Mouse (Mus musculus) brain, embryonic 14.5 days (tissue): Measurements from ENCODE around the gene Pde4b. TPM values are rescaled to one million over a fixed set of nuclear protein-coding genes. Genes with fewer than 3 reads are reported as not detected.

Experiments used
- DNase-seq: peaks from one replicate; pipeline ENCODE4 v3.0.0-alpha.2; 2011; ENCODE audit warnings: low read depth
- CTCF ChIP-seq: fragments of 200-500 bp; IDR thresholded peaks from 2 replicates; pipeline ENCODE4 v1.5.1; 2012; ENCODE audit warnings: inconsistent platforms, mild to moderate bottlenecking, moderate library complexity, borderline replicate concordance; ENCODE audit not compliant: insufficient read depth, insufficient read length; ENCODE audit errors: extremely low read depth
- POLR2A ChIP-seq: fragments of 200-500 bp; IDR thresholded peaks from 2 replicates; pipeline ENCODE4 v1.6.1; 2012; ENCODE audit warnings: mild to moderate bottlenecking, inconsistent platforms, borderline replicate concordance; ENCODE audit not compliant: poor library complexity, insufficient read depth, insufficient read length, severe bottlenecking; ENCODE audit errors: extremely low read depth
- polyA plus RNA-seq: library from polyadenylated mRNA; depleted of rRNA; stranded (reverse); fragments of >200 nt; gene quantifications from 2 replicates; pipeline ENCODE4 v1.2.3, GENCODE M21; 2012

The Pde4b gene
- polyA plus RNA-seq, 1 experiment, result 35.0 TPM

DNA sequence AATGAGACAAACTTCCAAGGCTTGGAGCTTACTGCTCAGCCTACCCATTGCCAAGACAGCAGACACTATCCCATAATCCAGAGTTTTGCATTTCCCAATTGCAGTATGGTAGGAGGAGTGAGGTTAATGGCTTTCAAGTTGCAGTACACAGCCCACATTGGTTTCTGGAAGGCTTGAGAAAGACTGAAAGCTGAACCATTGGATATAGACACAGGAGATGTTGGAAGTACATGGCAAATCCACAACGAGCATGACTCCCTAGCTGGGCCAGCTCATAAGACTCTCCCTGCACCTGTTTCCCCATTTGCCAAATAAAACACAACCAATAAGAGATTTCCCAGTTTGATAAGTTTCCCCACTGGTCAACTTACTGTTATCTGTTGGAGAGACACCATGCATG lies 450.9 kb downstream of the Pde4b start:
- TF ChIP-seq CTCF, result no peak
- no peak for DNase-seq

DNA sequence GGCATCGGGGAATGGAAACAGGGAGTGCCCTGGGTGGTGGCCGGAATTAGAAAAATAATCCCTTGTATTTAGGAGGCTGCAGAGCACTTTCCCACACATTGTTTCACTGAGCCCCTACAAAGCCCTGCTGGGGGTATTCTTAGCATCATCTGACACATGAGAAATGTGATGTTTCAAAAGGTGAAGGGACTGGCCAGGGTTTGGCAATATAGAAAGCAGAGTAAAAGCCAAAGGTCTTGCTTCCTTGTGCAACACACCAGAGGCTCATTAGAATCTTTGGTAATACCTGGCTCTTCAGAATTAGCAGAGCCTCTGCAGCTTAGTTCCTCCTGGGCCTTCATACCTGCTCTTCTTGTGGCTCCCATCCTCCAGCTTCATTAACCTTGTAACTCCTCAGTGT lies 451.4 kb downstream of the Pde4b start:
- TF ChIP-seq CTCF (no peak), POLR2A (no peak)

GRCm38 (mm10) chr4:102539598-102540180 lies 452.3 kb downstream of the Pde4b start:
- no peak for DNase-seq
- TF ChIP-seq POLR2A (no peak), CTCF (no peak)

More for the DNA sequence above, 451.4 kb downstream of the Pde4b start:
- no peak for DNase-seq

DNA sequence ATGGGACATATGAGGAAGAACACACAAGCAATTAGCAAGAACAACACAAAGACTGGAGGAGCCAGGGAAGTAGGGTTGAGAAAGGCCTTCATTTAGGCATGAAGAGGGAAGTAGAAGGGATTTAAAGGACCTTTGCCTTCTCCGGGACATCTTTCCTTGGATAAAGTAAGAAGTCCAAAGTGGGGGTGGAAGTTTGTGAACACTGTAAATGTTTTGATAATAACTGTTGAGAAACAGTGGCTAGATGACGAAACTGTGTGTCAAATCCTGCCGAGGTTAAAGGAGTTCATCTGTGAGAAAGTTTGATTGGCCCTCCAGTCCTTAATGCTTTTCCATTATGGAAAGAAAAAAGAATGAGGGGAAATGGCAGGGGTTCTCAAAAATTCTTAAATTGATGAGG lies 455.6 kb downstream of the Pde4b start:
- TF ChIP-seq CTCF (no peak), POLR2A (no peak)
- DNase-seq, result no peak

DNA sequence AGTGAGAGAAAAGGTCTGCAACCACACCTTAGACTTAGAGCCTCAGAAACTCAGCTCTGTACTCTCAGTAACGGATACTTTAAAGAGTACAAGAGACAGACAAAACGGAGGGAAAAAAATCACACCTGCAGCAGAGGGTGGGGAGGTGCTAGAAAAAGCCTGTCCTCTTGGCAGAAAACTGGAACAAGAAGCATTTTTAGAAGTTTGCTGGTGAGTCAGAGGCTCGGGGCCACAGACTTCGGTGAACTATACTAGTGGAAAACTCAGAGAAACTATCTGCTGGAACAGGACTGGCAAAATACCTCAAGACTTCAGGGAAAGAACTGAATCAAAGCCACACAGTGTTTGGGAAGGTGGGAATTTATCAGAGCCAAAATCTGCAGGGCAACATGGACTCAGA lies 457.9 kb downstream of the Pde4b start:
- DNase-seq, result no peak
- TF ChIP-seq CTCF, result no peak
- no peak for TF ChIP-seq POLR2A

DNA sequence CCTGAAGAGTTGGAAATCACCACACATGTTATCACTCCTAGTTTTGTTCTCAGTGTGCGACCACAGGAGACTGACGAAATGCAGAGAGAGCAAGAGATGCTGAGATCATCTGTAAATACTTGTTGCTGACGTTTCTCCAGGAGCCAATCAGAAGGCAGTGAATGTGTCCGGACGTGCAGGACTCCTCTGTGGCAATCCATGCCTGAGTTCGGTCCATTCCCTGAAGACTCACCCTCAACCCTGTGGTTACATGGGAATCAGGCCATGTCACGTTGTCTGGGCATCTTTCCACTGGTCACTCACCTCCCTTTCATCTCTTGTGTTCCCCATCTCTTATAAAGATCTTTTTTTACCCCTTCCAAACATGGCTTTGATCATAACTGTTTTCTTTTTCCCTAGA lies 468.2 kb downstream of the Pde4b start:
- DNase-seq, result no peak
- no peak for TF ChIP-seq CTCF
- no peak for TF ChIP-seq POLR2A

- TF ChIP-seq POLR2A (no peak), CTCF (no peak)
- no peak for DNase-seq
Observed at GRCm38 (mm10) chr4:102557006-102557405, 469.7 kb downstream of the Pde4b start.

DNA sequence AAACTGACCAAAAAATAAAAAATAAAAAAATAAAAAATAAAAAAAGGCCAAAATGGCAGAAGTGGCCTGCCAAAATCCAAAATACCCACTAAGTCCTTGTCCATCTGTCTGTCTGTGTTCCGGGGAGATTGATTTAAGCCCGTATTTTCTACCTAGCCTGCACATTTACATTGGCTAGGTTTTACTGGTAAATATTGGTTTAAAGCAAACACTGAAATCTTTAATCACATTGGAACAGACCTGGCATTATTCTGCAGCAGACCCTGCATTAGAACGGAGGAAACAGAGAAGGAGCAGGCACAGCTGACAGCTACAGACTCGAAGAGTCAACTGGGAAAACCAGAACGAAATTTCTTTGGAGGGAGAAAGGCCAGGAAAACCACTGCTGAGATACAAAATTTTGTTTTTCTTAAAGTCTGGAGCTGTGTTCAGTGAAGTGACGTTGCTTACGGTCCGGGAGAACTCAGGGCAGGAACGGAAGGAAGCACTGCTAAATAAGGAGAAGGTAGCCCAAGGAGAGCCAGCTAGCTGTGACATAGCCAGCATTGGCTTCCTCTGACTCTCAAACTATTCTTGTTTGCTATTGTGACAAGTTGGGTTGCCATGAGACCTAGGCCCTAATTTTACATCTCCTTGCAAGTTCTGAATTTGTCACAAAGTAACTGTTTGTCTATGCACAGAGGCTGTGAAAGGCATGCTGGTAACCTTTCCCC lies 470.3 kb downstream of the Pde4b start:
- DNase-seq, result no peak

DNA sequence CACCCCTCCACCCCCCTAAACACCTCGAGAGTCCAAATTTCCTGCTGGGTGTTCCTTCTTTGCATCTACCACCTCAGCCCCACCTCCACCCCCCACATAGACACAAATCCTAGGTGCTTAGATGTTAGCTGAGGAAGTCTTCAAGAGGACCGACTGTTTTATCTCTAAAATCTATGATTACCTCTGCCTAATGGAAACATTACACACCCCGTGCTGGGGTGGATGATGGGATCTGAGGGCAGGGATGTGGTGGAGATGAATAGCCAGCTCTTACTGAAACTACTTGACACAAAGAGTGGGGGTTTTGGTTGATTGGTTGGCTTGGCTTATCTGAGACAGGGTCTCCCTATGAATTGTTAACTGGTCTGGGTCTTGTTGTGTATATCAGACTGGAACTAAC lies 471.0 kb downstream of the Pde4b start:
- DNase-seq, result no peak
- no peak for TF ChIP-seq CTCF
- no peak for TF ChIP-seq POLR2A

More for the DNA sequence above, 470.3 kb downstream of the Pde4b start:
- no peak for TF ChIP-seq POLR2A
- no peak for TF ChIP-seq CTCF

GRCm38 (mm10) chr4:102560676-102561280 lies 473.4 kb downstream of the Pde4b start:
- no peak for TF ChIP-seq CTCF
- TF ChIP-seq POLR2A, result no peak
- DNase-seq, result peak; percentile 35

GRCm38 (mm10) chr4:102563273-102563855 lies 476.0 kb downstream of the Pde4b start:
- no peak for TF ChIP-seq CTCF
- no peak for TF ChIP-seq POLR2A

DNA sequence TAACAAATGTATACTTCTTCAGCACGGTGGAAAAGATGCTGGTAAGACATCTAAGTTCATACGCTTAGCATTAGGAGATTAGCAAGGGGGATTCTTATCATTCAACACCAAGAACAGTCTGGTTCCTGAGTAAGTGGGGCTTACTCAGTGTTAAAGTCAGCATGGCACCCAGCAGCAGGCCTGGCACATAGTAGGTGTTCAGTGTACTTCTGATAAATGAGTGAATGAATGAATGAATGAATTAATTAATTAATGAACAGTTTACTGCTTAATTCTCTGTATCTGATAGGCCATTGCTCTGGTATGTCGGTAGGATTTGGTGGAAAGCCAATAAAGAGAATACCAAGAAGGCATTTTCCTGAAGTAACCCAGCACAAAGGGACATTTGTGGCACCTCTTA lies 476.9 kb downstream of the Pde4b start:
- TF ChIP-seq POLR2A, result no peak
- no peak for TF ChIP-seq CTCF
- DNase-seq, result no peak

More at GRCm38 (mm10) chr4:102563273-102563855, 476.0 kb downstream of the Pde4b start:
- no peak for DNase-seq

- TF ChIP-seq POLR2A, result no peak
- TF ChIP-seq CTCF, result no peak
Observed at GRCm38 (mm10) chr4:102566421-102566820, 479.1 kb downstream of the Pde4b start.

More at GRCm38 (mm10) chr4:102566421-102566820, 479.1 kb downstream of the Pde4b start:
- no peak for DNase-seq
